Mouse (Mus musculus) megakaryocyte, embryonic 14.5 days (primary cell): ENCODE data around the gene Myl6b.

ENCODE experiments used
- FLI1 ChIP-seq: IDR thresholded peaks from 2 replicates; pipeline ENCODE4 v1.6.1; 2012; ENCODE audit warnings: low read length, inconsistent platforms, mixed read lengths
- GATA1 ChIP-seq: IDR thresholded peaks from 3 replicates; pipeline ENCODE4 v1.6.1; 2012; ENCODE audit warnings: mixed read lengths, low read length, inconsistent platforms, borderline replicate concordance

- no peak for TF ChIP-seq GATA1
- no peak for TF ChIP-seq FLI1
Measured at GRCm38 (mm10) chr10:128474366-128474765, 24.1 kb downstream of the Myl6b start.
